Mouse (Mus musculus): Measurements from ENCODE around the gene Krt90. TPM values are rescaled to one million over a fixed set of nuclear protein-coding genes. Genes with fewer than 3 reads are reported as not detected.
"Not testable (repeated sequence)": the region's sequence is repeated elsewhere in the genome, so short reads cannot be mapped to it uniquely, and the experiment has no call there.

Krt90 gene
- polyA plus RNA-seq, 1 experiment from 2014 or later: not detected

DNA sequence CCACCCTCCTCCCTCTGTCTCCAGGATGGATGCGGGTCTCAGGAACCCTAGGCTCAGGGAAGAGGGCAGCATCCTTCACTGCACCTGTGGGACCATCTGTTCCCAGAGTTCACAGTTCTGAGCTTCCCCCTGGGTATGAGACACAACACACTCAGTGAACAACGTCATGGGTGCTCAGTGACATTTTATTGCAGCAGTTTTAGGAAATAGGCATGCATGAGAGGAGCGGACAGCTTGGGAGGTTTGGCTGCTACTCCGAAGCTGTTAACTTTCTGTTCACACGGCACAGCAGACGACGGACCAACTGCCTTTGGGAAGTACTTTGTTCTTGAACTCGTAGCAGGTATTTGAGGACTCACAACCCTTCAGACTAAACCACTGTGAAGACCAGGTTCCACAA lies 10.6 kb downstream of the Krt90 start:
- Histone ChIP-seq H3K9ac (no peak overlapping the region), H3K4me1 (replicated peaks) (no peaks in the 10 kb centered on the region), H3K9me3 (replicated peaks) (no peaks in the 10 kb centered on the region), H3K36me3 (no peaks in the 10 kb centered on the region), H3K27me3 (peaks cover 21% of the 10 kb centered on the region), H3K27ac (no peak overlapping the region), H3K4me2 (no peak overlapping the region), H3K4me3 (replicated peaks) (no peak overlapping the region)
- DNase-seq (no peak), ATAC-seq (ENCODE audit: low read depth) (no peak)
- 72% methylated on average over 8 of the region's 8 CpGs for WGBS (ENCODE audit: insufficient replicate concordance)

DNA sequence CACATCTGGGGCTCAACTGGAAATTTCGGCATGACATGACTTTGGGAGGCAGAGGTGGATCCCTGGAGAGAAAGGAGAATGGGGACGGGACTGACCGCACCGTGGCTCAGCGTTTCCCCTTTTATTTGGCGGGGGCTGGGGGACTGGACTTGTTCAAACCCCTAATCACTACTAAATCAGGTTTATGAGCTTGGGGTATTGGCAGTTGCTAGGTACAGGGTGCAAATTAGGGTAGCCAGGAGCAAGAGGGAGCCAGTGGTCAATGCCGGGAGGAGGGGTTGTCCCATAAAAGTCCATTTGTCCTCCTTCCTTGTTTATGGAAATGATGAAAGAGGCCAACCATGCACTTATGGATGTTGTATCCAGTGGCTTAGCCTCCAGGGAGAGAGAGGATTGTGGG lies 12.2 kb downstream of the Krt90 start, which contains the start of gene Krt82:
Krt82 (minus strand) TSS at position 101 of the 400 bp plus-strand sequence.
- Histone ChIP-seq H3K4me3 (replicated peaks) (no peak within 1 kb of the TSS), H3K9me3 (replicated peaks) (no peaks in the 10 kb centered on the region), H3K4me1 (replicated peaks) (no peaks in the 10 kb centered on the region), H3K9ac (no peak within 1 kb of the TSS), H3K36me3 (no peaks in the 10 kb centered on the region), H3K27me3 (peaks cover 21% of the 10 kb centered on the region), H3K4me2 (no peak within 1 kb of the TSS), H3K27ac (no peak within 1 kb of the TSS)
- 72% methylated on average over 7 of the region's 7 CpGs for WGBS (ENCODE audit: insufficient replicate concordance)
- DNase-seq (no peak), ATAC-seq (ENCODE audit: low read depth) (no peak)

DNA sequence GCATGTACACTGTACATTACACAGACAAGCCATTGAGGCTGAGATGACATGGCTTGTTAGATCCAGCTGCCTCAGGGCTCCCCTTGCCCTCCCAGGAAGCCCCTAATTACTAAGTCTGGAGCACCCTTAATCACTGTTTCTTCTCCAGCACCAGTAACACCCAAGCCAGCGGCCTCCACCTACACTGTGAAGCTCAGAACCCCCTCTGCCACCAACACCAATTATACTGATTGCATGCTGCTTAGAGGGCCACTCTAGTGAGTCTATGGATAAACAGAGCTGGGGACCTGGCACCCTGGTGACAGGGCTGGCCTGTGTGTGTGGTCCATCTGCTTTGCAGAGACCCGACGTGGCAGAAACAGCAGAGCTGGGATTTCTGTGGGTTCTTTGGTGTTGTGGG lies 18.3 kb downstream of the Krt90 start:
- Histone ChIP-seq H3K4me3 (replicated peaks) (no peak overlapping the region), H3K9ac (no peak overlapping the region), H3K27ac (no peak overlapping the region), H3K27me3 (no peaks in the 10 kb centered on the region), H3K36me3 (no peaks in the 10 kb centered on the region), H3K4me1 (replicated peaks) (no peaks in the 10 kb centered on the region), H3K4me2 (no peak overlapping the region), H3K9me3 (replicated peaks) (no peaks in the 10 kb centered on the region)
- WGBS (ENCODE audit: insufficient replicate concordance): 50% methylated on average over 3 of the region's 3 CpGs
- no peak for ATAC-seq (ENCODE audit: low read depth)
- DNase-seq: no peak

DNA sequence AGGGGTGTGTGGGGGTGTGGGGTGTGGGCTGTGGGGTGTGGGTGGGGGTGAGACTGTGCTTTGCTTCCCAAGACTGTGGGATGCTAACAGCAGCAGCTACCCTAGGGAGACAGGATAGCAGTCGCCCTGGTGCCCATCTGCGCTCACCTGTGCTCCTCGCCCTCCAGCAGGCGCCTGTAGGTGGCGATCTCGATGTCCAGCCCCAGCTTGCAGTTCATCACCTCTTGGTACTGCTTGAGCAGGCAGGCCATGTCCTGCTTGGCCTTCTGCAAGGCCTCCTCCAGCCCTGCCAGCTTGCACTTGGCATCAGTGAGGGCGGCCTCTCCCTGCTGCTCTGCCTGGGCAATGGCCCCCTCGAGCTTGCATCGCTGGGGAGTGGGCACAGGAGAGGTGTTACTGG lies 20.2 kb downstream of the Krt90 start:
- DNase-seq (no peak), ATAC-seq (ENCODE audit: low read depth) (no peak)
- H3K27ac ChIP-seq: no peak overlapping the region
- H3K4me3 ChIP-seq (replicated peaks): no peak overlapping the region
- no peaks in the 10 kb centered on the region for H3K27me3 ChIP-seq
- H3K9ac ChIP-seq: no peak overlapping the region
- H3K4me2 ChIP-seq: no peak overlapping the region
- 59% methylated on average over 8 of the region's 9 CpGs for WGBS (ENCODE audit: insufficient replicate concordance)
- no peaks in the 10 kb centered on the region for H3K4me1 ChIP-seq (replicated peaks)
- no peaks in the 10 kb centered on the region for H3K36me3 ChIP-seq
- no peaks in the 10 kb centered on the region for H3K9me3 ChIP-seq (replicated peaks)

DNA sequence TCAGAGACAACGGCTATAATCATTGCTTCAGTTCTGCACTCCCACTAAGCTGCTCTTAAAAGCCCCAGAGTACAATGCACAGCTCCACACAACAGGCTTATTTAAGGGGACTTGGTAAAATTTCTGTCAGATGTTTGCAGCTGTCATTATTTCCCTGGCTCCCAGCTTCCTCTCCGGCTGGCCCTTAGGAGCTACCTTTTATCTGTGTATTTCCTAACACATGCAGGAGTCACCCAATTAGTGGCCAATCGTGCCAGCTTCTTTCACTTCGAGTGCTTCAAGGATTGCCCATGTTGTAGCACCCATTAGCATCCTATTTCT lies 24.2 kb downstream of the Krt90 start:
- H3K27ac ChIP-seq: no peak overlapping the region
- no peak overlapping the region for H3K4me2 ChIP-seq
- no peak overlapping the region for H3K4me3 ChIP-seq (replicated peaks)
- H3K4me1 ChIP-seq (replicated peaks): no peaks in the 10 kb centered on the region
- 56% methylated on average over 4 of the region's 4 CpGs for WGBS (ENCODE audit: insufficient replicate concordance)
- H3K9ac ChIP-seq: no peak overlapping the region
- ATAC-seq (ENCODE audit: low read depth): no peak
- DNase-seq: no peak
- no peaks in the 10 kb centered on the region for H3K9me3 ChIP-seq (replicated peaks)
- H3K27me3 ChIP-seq: no peaks in the 10 kb centered on the region
- H3K36me3 ChIP-seq: no peaks in the 10 kb centered on the region

DNA sequence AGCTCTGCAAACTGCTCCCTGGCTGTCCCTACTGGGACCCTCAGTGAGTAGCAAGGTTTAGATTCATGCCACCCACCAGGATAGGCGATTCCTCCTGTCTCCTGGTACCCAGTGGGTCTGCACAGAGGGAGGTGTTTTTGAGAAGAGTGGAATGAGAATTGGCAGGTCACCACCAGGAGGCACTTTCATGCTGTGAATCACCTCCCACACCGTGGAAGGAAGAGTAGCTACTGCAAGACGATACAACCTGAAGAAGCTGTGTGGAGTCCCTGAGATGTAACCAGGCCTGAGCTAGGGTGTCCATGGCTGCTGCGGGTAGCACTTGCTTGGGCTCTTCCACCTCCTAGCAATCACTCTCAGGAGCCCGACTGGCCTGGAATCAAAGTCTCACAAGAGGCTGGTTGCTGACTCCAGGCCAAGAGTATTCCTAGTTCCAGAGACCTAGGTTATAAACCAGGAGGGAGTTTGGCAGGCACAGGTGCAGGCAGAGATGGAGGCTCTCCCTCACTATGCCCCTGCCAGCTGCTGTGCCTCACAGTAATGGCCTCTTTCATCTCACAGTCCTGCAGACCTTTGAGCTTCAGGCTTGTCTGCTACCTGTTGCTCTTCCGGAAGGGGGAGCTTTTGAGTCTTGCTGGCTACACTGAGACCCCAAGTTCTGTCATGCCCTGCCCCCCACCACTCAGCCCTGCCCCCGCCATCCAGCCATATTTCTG lies 24.7 kb downstream of the Krt90 start:
- Histone ChIP-seq H3K9me3 (replicated peaks) (no peaks in the 10 kb centered on the region), H3K4me1 (replicated peaks) (no peaks in the 10 kb centered on the region), H3K4me3 (replicated peaks) (no peak overlapping the region), H3K9ac (no peak overlapping the region), H3K36me3 (no peaks in the 10 kb centered on the region), H3K27me3 (no peaks in the 10 kb centered on the region), H3K4me2 (no peak overlapping the region), H3K27ac (no peak overlapping the region)
- 32% methylated on average over 7 of the region's 7 CpGs for WGBS (ENCODE audit: insufficient replicate concordance)
- no peak for ATAC-seq (ENCODE audit: low read depth)
- no peak for DNase-seq

DNA sequence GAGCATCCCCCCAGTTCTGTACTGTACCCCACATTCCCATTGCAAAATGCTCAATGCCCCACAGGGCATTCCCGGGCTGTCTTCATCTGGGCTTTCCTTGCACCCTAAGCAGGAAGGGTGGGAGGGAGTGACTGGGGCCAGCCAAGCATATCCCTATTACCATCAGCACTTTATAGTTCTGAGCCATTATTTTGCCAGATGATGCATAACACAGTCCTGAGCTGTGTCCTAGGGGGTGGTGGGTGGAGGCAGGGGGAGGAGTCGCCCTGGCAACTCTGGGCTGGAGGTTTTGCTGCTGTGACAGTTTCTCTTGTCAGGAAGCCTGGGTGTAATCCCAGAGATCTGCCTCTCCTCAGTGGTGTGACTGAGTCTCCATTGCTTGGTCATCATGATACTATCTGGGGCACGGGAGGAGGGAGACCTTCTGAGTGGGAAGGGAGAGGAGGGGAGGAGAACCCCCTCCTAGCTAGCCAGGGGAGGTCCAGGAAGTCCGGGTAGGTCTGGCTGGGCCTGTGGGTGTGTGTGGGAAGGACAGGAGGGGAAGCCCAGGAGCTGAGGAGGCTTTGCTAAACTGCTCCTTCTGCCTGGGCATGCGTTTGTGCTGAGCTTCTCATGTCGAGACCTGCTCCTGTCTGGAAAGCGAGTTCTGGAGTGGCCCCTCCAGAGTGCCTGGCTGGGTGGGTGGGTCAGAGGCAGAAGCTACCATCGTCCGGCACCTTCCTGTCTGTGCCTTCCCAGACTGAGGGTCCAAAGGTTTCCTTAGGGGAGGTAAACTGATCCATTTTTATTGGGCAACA lies 26.5 kb downstream of the Krt90 start:
- H3K4me1 ChIP-seq (replicated peaks): no peaks in the 10 kb centered on the region
- 34% methylated on average over 9 of the region's 9 CpGs for WGBS (ENCODE audit: insufficient replicate concordance)
- no peak overlapping the region for H3K9ac ChIP-seq
- no peaks in the 10 kb centered on the region for H3K36me3 ChIP-seq
- no peak for ATAC-seq (ENCODE audit: low read depth)
- H3K9me3 ChIP-seq (replicated peaks): no peaks in the 10 kb centered on the region
- H3K4me3 ChIP-seq (replicated peaks): no peak overlapping the region
- H3K4me2 ChIP-seq: no peak overlapping the region
- no peak for DNase-seq
- H3K27ac ChIP-seq: no peak overlapping the region
- H3K27me3 ChIP-seq: no peaks in the 10 kb centered on the region

DNA sequence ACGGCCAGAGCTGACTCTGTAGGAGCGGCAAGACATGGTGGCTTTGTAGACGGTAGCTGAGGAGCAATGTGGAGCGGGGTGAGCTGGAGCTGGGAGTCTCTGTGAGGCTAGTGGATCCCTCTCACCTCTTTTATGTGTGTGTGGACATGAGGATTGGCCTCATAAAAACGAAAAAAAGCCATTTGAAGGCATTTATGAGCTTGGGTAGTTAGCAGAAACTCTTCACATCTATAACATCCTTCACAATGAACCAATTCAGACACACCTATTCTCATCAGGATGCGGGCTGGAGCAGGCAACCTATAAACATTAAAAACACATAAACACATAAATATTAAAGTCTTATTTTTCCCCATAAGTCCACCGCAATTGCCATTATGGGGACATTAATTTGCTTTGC lies 30.0 kb downstream of the Krt90 start, which contains the start of gene Krt84:
Krt84 (minus strand) TSS at position 101 of the 400 bp plus-strand sequence.
- DNase-seq: no peak
- no peaks in the 10 kb centered on the region for H3K9me3 ChIP-seq (replicated peaks)
- no peaks in the 10 kb centered on the region for H3K27me3 ChIP-seq
- H3K4me1 ChIP-seq (replicated peaks): no peaks in the 10 kb centered on the region
- no peak within 1 kb of the TSS for H3K9ac ChIP-seq
- 69% methylated on average over 7 of the region's 7 CpGs for WGBS (ENCODE audit: insufficient replicate concordance)
- H3K4me3 ChIP-seq (replicated peaks): no peak within 1 kb of the TSS
- ATAC-seq (ENCODE audit: low read depth): no peak
- no peak within 1 kb of the TSS for H3K27ac ChIP-seq
- no peak within 1 kb of the TSS for H3K4me2 ChIP-seq
- no peaks in the 10 kb centered on the region for H3K36me3 ChIP-seq

DNA sequence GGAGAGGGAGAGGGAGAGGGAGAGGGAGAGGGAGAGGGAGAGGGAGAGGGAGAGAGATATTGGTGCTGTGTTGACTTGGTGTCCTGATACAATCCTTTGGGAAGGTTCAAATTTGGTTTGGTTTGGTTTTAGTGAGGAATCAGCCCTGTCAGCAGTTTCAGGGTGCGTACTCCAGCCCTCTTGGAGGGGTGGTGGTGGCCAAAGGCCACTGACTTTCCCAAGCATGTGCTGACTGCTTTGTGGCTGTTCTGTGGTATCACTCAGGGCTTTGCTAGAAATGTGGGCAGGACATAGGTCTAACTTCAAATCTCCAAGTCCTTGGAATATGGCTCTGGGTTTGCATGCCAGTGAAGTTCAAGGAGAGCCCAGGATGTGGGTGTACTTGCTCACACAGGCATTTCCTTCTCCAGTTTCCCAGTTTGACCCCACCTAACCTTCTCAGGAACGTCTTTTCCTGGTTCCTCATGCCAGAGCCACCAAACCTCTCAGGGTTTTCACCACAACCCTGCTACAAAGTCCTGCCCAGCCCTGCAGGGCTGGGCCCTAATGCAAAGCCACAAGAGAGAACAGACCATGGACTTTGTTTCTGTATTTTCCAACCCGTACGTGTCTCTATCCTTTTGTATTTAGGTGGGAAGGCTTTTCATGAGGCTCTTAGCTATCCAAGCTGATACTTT lies 40.1 kb downstream of the Krt90 start:
- DNase-seq: no peak
- Histone ChIP-seq H3K9me3 (replicated peaks) (no peaks in the 10 kb centered on the region), H3K4me2 (no peak overlapping the region), H3K27me3 (0 out of 2 replicates have a peak, but pooled peaks cover 5% of the 10 kb centered on the region), H3K4me3 (replicated peaks) (no peak overlapping the region), H3K36me3 (no peaks in the 10 kb centered on the region), H3K9ac (no peak overlapping the region), H3K4me1 (replicated peaks) (no peaks in the 10 kb centered on the region), H3K27ac (no peak overlapping the region)
- ATAC-seq (ENCODE audit: low read depth): no peak
- WGBS (ENCODE audit: insufficient replicate concordance): 48% methylated on average over 4 of the region's 4 CpGs

DNA sequence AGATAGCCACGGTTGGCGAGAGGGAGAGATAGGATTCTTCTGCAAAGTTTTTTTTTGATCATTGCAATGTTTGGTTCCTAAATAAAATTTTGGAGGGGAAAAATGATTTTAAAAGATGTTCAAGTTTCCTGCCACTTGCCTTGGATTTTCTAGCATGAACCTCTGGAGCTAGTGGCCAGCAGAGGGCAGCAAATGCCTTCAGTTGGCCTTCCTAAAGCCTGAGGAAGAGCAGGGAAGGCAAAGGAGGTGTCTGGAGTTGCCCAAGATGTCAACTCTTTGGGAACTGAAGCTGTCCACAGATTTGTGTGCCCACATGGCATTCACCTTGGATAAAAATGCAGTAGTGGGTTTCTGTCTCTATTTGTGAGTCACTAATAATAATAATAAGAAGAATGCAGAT lies 43.0 kb downstream of the Krt90 start:
- no peak for DNase-seq

DNA sequence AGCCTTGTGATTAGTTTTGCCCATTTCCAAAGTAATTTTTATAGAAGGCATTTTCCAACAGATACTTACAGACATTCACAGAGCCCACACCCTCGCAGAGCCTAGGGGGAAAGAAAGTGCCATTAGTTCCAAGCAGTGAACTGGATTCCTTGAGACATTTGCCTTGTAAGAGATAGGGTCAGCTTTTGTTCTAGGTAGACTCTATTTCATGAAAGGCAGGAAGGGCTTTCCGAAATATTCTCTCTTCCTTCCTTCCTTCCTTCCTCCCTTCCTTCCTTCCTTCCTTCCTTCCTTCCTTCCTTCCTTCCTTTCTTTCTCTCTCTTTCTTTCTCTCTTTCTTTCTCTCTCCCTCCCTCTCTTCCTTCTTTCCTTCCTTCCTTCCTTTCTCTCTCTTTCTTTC lies 45.6 kb downstream of the Krt90 start, which contains the start of gene Gm49425:
Gm49425 (minus strand) TSS at position 101 of the 400 bp plus-strand sequence.
- not testable (repeated sequence) for ATAC-seq (ENCODE audit: low read depth); DNase-seq; H3K9ac ChIP-seq; H3K4me3 ChIP-seq (replicated peaks); H3K36me3 ChIP-seq; H3K27ac ChIP-seq; H3K4me1 ChIP-seq (replicated peaks); H3K4me2 ChIP-seq; H3K27me3 ChIP-seq; H3K9me3 ChIP-seq (replicated peaks)
- 51% methylated on average over 2 of the region's 2 CpGs for WGBS (ENCODE audit: insufficient replicate concordance)

More for the DNA sequence above, 43.0 kb downstream of the Krt90 start:
- no peak for ATAC-seq (ENCODE audit: low read depth)
- no peak overlapping the region for H3K9ac ChIP-seq
- H3K27me3 ChIP-seq: 0 out of 2 replicates have a peak, but pooled peaks cover 5% of the 10 kb centered on the region
- H3K9me3 ChIP-seq (replicated peaks): no peaks in the 10 kb centered on the region
- 17% methylated on average over 2 of the region's 2 CpGs for WGBS (ENCODE audit: insufficient replicate concordance)
- no peaks in the 10 kb centered on the region for H3K36me3 ChIP-seq
- no peak overlapping the region for H3K4me3 ChIP-seq (replicated peaks)
- H3K4me2 ChIP-seq: no peak overlapping the region
- no peak overlapping the region for H3K27ac ChIP-seq
- H3K4me1 ChIP-seq (replicated peaks): no peaks in the 10 kb centered on the region

Data from liver, embryonic 13.5 days (tissue).